Mouse (Mus musculus): ENCODE data around the gene Efna5.

- no peak for TF ChIP-seq CTCF (IDR thresholded peaks at IDR 0.05; ENCODE audit: insufficient read depth, low read length)
- TF ChIP-seq POLR2A (IDR thresholded peaks at IDR 0.05; ENCODE audit: borderline replicate concordance, extremely low read depth, low read depth, low read length) = no peak
These were observed 313.1 kb downstream of the Efna5 start for GRCm38 (mm10) chr17:62568019-62568418.
